Mouse (Mus musculus) mouse embryonic stem cell (cell line): ENCODE data around the gene Gemin5.

Experiments used
- in situ Hi-C, 2 experiments: fragments of 300-500 bp; cut with MboI; formaldehyde crosslinking; loops; 1 replicate in 1 of 2; 3 replicates in 1 of 2; pipeline ENCODE4 v1.14.3; 2019 to 2020; ENCODE audit warnings: low sequenced_read_pairs in 2 of 2, low pct_unique_long_range_greater_than_20kb in 1 of 2, mixed read lengths in 1 of 2; ENCODE audit not compliant: unreplicated experiment in 1 of 2

The Gemin5 gene

GRCm38 (mm10) chr11:58123711-58124110, 44.6 kb downstream of the Gemin5 start:
- in situ Hi-C loops: no loop called here

- in situ Hi-C loops: no loop called here
Observed at GRCm38 (mm10) chr11:58121351-58121750, 47.0 kb downstream of the Gemin5 start.

GRCm38 (mm10) chr11:58120655-58121054, 47.7 kb downstream of the Gemin5 start:
- in situ Hi-C loops: no loop called here

GRCm38 (mm10) chr11:58117044-58117652, 51.2 kb downstream of the Gemin5 start:
- in situ Hi-C loops: no loop called here

- in situ Hi-C loops: no loop called here
Observed at GRCm38 (mm10) chr11:58116560-58116959, 51.8 kb downstream of the Gemin5 start.

- in situ Hi-C loops: loop anchor here in 1 of 2 experiments (10.0 kb wide), 1 partner anchor 153 kb away; no protein-coding TSS in a partner anchor
Observed at GRCm38 (mm10) chr11:58107664-58108337, 60.5 kb downstream of the Gemin5 start.

DNA sequence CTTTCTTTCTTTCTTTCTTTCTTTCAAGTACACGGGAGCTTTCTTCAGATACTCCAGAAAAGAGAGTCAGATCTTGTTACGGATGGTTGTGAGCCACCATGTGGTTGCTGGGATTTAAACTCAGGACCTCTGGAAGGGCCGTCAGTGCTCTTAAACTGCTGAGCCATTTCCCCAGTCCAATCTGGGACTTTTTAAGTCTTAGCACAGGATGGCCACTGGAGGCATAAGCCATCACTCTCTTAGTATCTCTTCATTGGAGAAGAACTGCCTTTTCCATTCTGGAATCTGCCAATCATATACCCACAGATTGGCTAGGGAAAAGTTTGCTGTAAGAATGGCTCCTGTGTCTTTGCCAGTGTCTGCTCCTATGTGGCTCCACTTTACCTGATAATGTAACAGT, 61.3 kb downstream of the Gemin5 start:
- in situ Hi-C loops: loop anchor here in 1 of 2 experiments (10.0 kb wide), 1 partner anchor 152 kb away; no protein-coding TSS in a partner anchor

GRCm38 (mm10) chr11:58104351-58104791, 64.0 kb downstream of the Gemin5 start:
- in situ Hi-C loops: loop anchor here in 1 of 2 experiments (10.0 kb wide), 1 partner anchor 150 kb away; no protein-coding TSS in a partner anchor

- in situ Hi-C loops: loop anchor here in 1 of 2 experiments (10.0 kb wide), 1 partner anchor 149 kb away; no protein-coding TSS in a partner anchor
Observed at GRCm38 (mm10) chr11:58103697-58104306, 64.5 kb downstream of the Gemin5 start, which contains the start of gene Cnot8. TSS of gene Cnot8 (plus strand) at chr11:58104153.

GRCm38 (mm10) chr11:58103344-58103653, 65.0 kb downstream of the Gemin5 start:
- in situ Hi-C loops: loop anchor here in 1 of 2 experiments (10.0 kb wide), 1 partner anchor 148 kb away; no protein-coding TSS in a partner anchor

- in situ Hi-C loops: loop anchor here in 1 of 2 experiments (10.0 kb wide), 1 partner anchor 148 kb away; no protein-coding TSS in a partner anchor
Observed at GRCm38 (mm10) chr11:58102581-58103343, 65.6 kb downstream of the Gemin5 start.

DNA sequence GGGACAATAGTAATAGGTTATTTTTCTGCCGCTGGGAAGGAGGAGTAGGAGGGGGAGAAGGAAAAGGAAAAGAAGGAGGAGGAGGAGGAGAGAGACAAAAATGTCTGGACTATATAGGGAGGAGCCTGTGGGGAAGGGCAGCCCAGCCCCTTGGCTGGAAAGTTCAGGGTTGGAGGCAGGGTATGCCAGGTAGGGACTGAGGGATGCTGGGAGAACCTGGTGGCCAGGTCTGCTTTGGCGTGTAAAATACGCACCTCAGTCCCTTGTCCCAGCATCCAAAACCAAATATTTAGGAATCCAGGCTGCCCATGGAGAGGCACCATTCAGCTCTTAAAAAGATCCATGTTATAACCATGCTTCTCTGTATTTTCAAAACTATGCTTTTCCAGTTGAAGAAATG, 66.2 kb downstream of the Gemin5 start:
- in situ Hi-C loops: loop anchor here in 1 of 2 experiments (10.0 kb wide), 1 partner anchor 147 kb away; no protein-coding TSS in a partner anchor

DNA sequence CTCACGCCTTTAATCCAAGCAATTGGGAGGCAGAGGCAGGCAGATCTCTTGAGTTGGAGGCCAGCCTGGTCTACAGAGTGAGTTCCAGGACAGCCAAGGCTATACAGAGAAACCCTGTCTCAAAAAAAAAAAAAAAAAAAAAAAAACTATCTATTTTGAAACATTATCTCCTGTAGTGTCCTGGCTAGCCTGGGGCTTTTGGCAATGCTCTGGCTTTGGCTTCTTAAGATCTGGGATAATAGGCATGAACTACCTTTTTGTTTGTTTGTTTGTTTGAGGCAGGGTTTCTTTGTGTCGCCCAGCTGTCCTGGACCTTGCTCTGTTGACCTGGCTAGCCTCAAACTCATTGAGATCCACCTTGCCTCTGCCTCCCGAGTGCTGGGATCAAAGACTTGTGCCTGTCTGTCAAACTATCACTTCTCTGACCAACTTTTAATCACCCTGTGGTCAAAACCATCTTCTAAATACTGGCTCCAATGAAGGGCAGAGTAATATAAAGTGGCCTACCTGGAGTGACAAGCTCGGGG, 67.1 kb downstream of the Gemin5 start:
- in situ Hi-C loops: loop anchor here in 1 of 2 experiments (10.0 kb wide), 1 partner anchor 146 kb away; no protein-coding TSS in a partner anchor

- in situ Hi-C loops: loop anchor here in 1 of 2 experiments (10.0 kb wide), 1 partner anchor 145 kb away; no protein-coding TSS in a partner anchor
Observed at GRCm38 (mm10) chr11:58100006-58100405, 68.3 kb downstream of the Gemin5 start.

GRCm38 (mm10) chr11:58098366-58098720, 70.0 kb downstream of the Gemin5 start:
- in situ Hi-C loops: loop anchor here in 1 of 2 experiments (5.0 kb wide), 1 partner anchor 151 kb away; no protein-coding TSS in a partner anchor

DNA sequence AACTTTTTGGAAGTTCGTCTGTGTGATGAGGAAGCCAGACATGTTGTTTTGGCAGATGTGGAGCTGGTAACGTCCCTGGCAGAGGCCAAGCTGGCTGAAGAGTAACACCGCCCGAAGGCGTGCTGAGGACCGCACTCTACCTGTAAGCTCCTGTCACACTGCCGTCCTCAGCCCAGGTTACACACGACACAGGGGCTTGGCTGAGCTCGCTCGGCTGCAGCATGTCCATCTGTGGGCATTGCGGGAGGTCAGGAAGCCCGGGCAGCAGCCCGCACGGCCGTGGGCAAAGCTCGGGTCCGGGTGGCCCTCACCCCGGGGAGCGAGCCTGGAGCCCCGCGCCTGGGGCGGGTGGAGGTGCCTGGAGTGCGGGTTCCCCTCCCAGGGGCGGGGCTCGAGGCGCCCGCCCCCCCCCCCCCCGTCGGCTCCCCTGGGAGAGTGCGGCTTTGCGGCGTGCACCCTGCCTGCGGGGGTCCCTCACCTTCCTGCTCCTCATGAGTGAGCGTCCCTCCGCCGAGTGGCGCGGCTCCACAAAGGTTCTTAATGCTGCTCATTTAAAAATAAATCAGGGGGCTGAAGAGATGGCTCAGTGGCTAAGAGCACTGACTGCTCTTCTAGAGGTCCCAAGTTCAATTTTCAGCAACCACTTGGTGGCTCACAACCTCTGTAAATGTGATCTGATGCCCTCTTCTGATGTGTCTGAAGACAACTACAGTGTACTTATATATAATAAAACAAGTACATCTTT, 70.5 kb downstream of the Gemin5 start:
- in situ Hi-C loops: loop anchor here in 1 of 2 experiments (5.0 kb wide), 1 partner anchor 150 kb away; no protein-coding TSS in a partner anchor
